In the genomic region with DNA sequence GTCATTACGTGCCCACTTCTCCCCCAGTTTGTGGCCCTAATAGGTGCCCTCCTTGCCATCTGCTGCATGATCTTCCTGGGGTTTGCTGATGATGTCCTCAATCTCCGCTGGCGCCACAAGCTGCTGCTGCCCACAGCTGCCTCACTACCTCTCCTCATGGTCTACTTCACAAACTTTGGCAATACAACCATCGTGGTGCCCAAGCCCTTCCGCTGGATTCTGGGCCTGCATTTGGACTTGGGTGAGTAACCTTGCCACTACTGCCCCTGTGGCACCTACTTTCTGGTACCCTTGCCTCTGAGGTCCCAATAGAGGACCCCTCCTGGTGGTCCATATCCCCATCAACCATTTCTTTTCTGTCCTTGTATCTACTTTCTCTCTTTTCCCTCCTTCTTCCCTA, we compare ENCODE assay signal across 8 mouse cellular contexts. TPM values are rescaled to one million over a fixed set of nuclear protein-coding genes. Genes with fewer than 3 reads are reported as not detected.
DNase-seq lines count a peak whose midpoint lies in the region; ATAC-seq and TF ChIP-seq lines count a peak whose summit lies in the region.

No protein-coding gene starts in this region.

- WGBS in heart, embryonic 15.5 days, result 87% methylated on average over 5 of the region's 5 CpGs
- 90% methylated on average over 5 of the region's 5 CpGs for WGBS in hindbrain, embryonic 13.5 days
- WGBS in midbrain, embryonic 11.5 days, result 95% methylated on average over 5 of the region's 5 CpGs

- no peaks in the 10 kb centered on the region for H3K9me3 ChIP-seq in heart, embryonic 15.5 days (replicated peaks)
- H3K9me3 ChIP-seq in G1E (replicated peaks), result peaks cover under 1% of the 10 kb centered on the region; the same call in 1 of the 2 replicates
- H3K9me3 ChIP-seq in hindbrain, embryonic 13.5 days, result no peaks in the 10 kb centered on the region
- no peaks in the 10 kb centered on the region for H3K9me3 ChIP-seq in midbrain, embryonic 11.5 days (ENCODE audit: control insufficient read depth, low read length)

- H3K36me3 ChIP-seq in heart, embryonic 15.5 days, result peaks cover 46% of the 10 kb centered on the region
- peaks cover 49% of the 10 kb centered on the region for H3K36me3 ChIP-seq in G1E (replicated peaks)
- H3K36me3 ChIP-seq in hindbrain, embryonic 13.5 days, result peaks cover 41% of the 10 kb centered on the region
- peaks cover 15% of the 10 kb centered on the region for H3K36me3 ChIP-seq in midbrain, embryonic 11.5 days (ENCODE audit: control insufficient read depth, insufficient read depth, low read length)

- DNase-seq in heart, adult 9 months (ENCODE audit: low spot score in 2 of 2), result no peak
- no peak for DNase-seq in G1E (ENCODE audit: low spot score)
- DNase-seq in midbrain, embryonic 11.5 days (ENCODE audit: low spot score, missing footprints), result peak; percentile 72
- DNase-seq in embryo, embryonic 11 days, result no peak
- DNase-seq in ovary, adult 18-20 months (ENCODE audit: low spot score), result no peak
- no peak for DNase-seq in adrenal gland, postnatal 36 days

- peak overlapping the region; percentile 91 for H3K9ac ChIP-seq in heart, embryonic 15.5 days
- peak overlapping the region; percentile 92 for H3K9ac ChIP-seq in hindbrain, embryonic 13.5 days
- H3K9ac ChIP-seq in midbrain, embryonic 11.5 days (ENCODE audit: low read length), result no peak overlapping the region; the same call in 1 of the 2 replicates

- peaks cover 13% of the 10 kb centered on the region for H3K4me1 ChIP-seq in heart, embryonic 15.5 days (replicated peaks)
- peaks cover 33% of the 10 kb centered on the region for H3K4me1 ChIP-seq in G1E (ENCODE audit: insufficient read depth, low read depth, low read length)
- peaks cover 15% of the 10 kb centered on the region for H3K4me1 ChIP-seq in hindbrain, embryonic 13.5 days (replicated peaks)
- peaks cover 10% of the 10 kb centered on the region for H3K4me1 ChIP-seq in midbrain, embryonic 11.5 days (ENCODE audit: control insufficient read depth, insufficient read depth, low read length)

- no peaks in the 10 kb centered on the region for H3K27me3 ChIP-seq in heart, embryonic 15.5 days
- H3K27me3 ChIP-seq in G1E (ENCODE audit: insufficient read depth, low read length), result no peaks in the 10 kb centered on the region
- no peaks in the 10 kb centered on the region for H3K27me3 ChIP-seq in hindbrain, embryonic 13.5 days
- H3K27me3 ChIP-seq in midbrain, embryonic 11.5 days (ENCODE audit: control insufficient read depth, insufficient read depth, low read length), result no peaks in the 10 kb centered on the region

- H3K27ac ChIP-seq in heart, embryonic 15.5 days, result peak overlapping the region; percentile 97
- no peak overlapping the region for H3K27ac ChIP-seq in hindbrain, embryonic 13.5 days
- no peak overlapping the region for H3K27ac ChIP-seq in midbrain, embryonic 11.5 days (ENCODE audit: low read depth, low read length)

- no peak for ATAC-seq in heart, embryonic 15.5 days (replicated peaks; ENCODE audit: insufficient number of reproducible peaks, insufficient read depth, low FRiP score, low read depth)
- no peak for ATAC-seq in G1E (ENCODE audit: extremely low read depth, insufficient number of reproducible peaks, low FRiP score, poor library complexity, severe bottlenecking)
- ATAC-seq in hindbrain, embryonic 13.5 days (ENCODE audit: low FRiP score), result no peak
- no peak for ATAC-seq in midbrain, embryonic 11.5 days (ENCODE audit: low FRiP score)

- peak overlapping the region; percentile 89 for H3K4me3 ChIP-seq in heart, embryonic 15.5 days
- H3K4me3 ChIP-seq in G1E (ENCODE audit: low read depth, low read length), result peak overlapping the region; percentile 90; the same call in 1 of the 2 replicates
- peak overlapping the region; percentile 86 for H3K4me3 ChIP-seq in hindbrain, embryonic 13.5 days
- peak overlapping the region; percentile 73; the same call in 1 of the 2 replicates for H3K4me3 ChIP-seq in midbrain, embryonic 11.5 days (ENCODE audit: low read depth, low read length)

- peak overlapping the region; percentile 84 for H3K4me2 ChIP-seq in heart, embryonic 15.5 days
- peak overlapping the region; percentile 88 for H3K4me2 ChIP-seq in hindbrain, embryonic 13.5 days
- H3K4me2 ChIP-seq in midbrain, embryonic 11.5 days, result peak overlapping the region; percentile 72

- TF ChIP-seq CTCF in G1E (IDR thresholded peaks at IDR 0.05; ENCODE audit: low read depth, low read length), result no peak

RNA-seq across cellular contexts. Expression of gene Dpagt1, which starts 2.1 kb away (rescaled TPM):
- polyA plus RNA-seq in heart, embryonic 15.5 days (2015; fragmentation: Nextera tagmentation; extraction: Ambion mirVana), result 27.8 and 31.0 TPM in 2 replicates
- 33.6 and 36.5 TPM in 2 replicates for total RNA-seq in G1E (2014; fragmentation: Nextera tagmentation)
- 11.8 and 12.3 TPM in 2 replicates for total RNA-seq in G1E (2017)
- polyA plus RNA-seq in G1E (2012), result 6.5 and 6.8 TPM in 2 replicates
- polyA plus RNA-seq in hindbrain, embryonic 13.5 days (2015; fragmentation: Nextera tagmentation; extraction: Ambion mirVana), result 37.0 and 40.4 TPM in 2 replicates
- 41.8 and 48.9 TPM in 2 replicates for polyA plus RNA-seq in midbrain, embryonic 11.5 days (2014; fragmentation: Nextera tagmentation; extraction: Ambion mirVana)
- total RNA-seq in adrenal gland, postnatal 36 days (2021), result 10 to 100 TPM; 25.3 to 32.7 TPM

RNA-seq across cellular contexts. Expression of gene H2afx, which starts 6.6 kb away (rescaled TPM):
- 167 and 187 TPM in 2 replicates for polyA plus RNA-seq in heart, embryonic 15.5 days (2015; fragmentation: Nextera tagmentation; extraction: Ambion mirVana)
- total RNA-seq in G1E (2014; fragmentation: Nextera tagmentation) (227 and 235 TPM in 2 replicates), G1E (2017) (240 and 251 TPM in 2 replicates)
- polyA plus RNA-seq in G1E (2012), result 762 and 998 TPM in 2 replicates
- 145 and 151 TPM in 2 replicates for polyA plus RNA-seq in hindbrain, embryonic 13.5 days (2015; fragmentation: Nextera tagmentation; extraction: Ambion mirVana)
- polyA plus RNA-seq in midbrain, embryonic 11.5 days (2014; fragmentation: Nextera tagmentation; extraction: Ambion mirVana), result 355 and 377 TPM in 2 replicates
- total RNA-seq in adrenal gland, postnatal 36 days (2021), result 10 to 100 TPM; 41.3 to 47.7 TPM

RNA-seq across cellular contexts. Expression of gene C2cd2l, which starts 7.8 kb away (rescaled TPM):
- 6.5 and 7.1 TPM in 2 replicates for polyA plus RNA-seq in heart, embryonic 15.5 days (2015; fragmentation: Nextera tagmentation; extraction: Ambion mirVana)
- total RNA-seq in G1E (2014; fragmentation: Nextera tagmentation) (9.5 and 19.3 TPM in 2 replicates), G1E (2017) (6.3 TPM in 2 replicates)
- polyA plus RNA-seq in G1E (2012), result 35.8 and 40.9 TPM in 2 replicates
- 19.1 and 21.6 TPM in 2 replicates for polyA plus RNA-seq in hindbrain, embryonic 13.5 days (2015; fragmentation: Nextera tagmentation; extraction: Ambion mirVana)
- polyA plus RNA-seq in midbrain, embryonic 11.5 days (2014; fragmentation: Nextera tagmentation; extraction: Ambion mirVana), result 9.8 and 10.4 TPM in 2 replicates
- total RNA-seq in adrenal gland, postnatal 36 days (2021), result 10 to 100 TPM; 37.6 to 50.6 TPM

RNA-seq across cellular contexts. Expression of gene Hmbs, which starts 16.1 kb away (rescaled TPM):
- 89.7 and 105 TPM in 2 replicates for polyA plus RNA-seq in heart, embryonic 15.5 days (2015; fragmentation: Nextera tagmentation; extraction: Ambion mirVana)
- 82.7 and 175 TPM in 2 replicates for total RNA-seq in G1E (2014; fragmentation: Nextera tagmentation)
- 108 and 148 TPM in 2 replicates for total RNA-seq in G1E (2017)
- polyA plus RNA-seq in G1E (2012), result 86.9 and 90.1 TPM in 2 replicates
- 66.8 and 70.8 TPM in 2 replicates for polyA plus RNA-seq in hindbrain, embryonic 13.5 days (2015; fragmentation: Nextera tagmentation; extraction: Ambion mirVana)
- 147 and 158 TPM in 2 replicates for polyA plus RNA-seq in midbrain, embryonic 11.5 days (2014; fragmentation: Nextera tagmentation; extraction: Ambion mirVana)
- 10 to 100 TPM; 61.8 to 98.3 TPM for total RNA-seq in adrenal gland, postnatal 36 days (2021)

RNA-seq across cellular contexts. Expression of gene Hinfp, which starts 22.5 kb away (rescaled TPM):
- polyA plus RNA-seq in heart, embryonic 15.5 days (2015; fragmentation: Nextera tagmentation; extraction: Ambion mirVana), result 15.1 and 16.0 TPM in 2 replicates
- total RNA-seq in G1E (2014; fragmentation: Nextera tagmentation), result 26.3 and 46.1 TPM in 2 replicates
- 22.0 and 23.1 TPM in 2 replicates for total RNA-seq in G1E (2017)
- polyA plus RNA-seq in G1E (2012), result 5.4 and 8.4 TPM in 2 replicates
- 31.4 and 36.6 TPM in 2 replicates for polyA plus RNA-seq in hindbrain, embryonic 13.5 days (2015; fragmentation: Nextera tagmentation; extraction: Ambion mirVana)
- 25.6 and 28.0 TPM in 2 replicates for polyA plus RNA-seq in midbrain, embryonic 11.5 days (2014; fragmentation: Nextera tagmentation; extraction: Ambion mirVana)
- total RNA-seq in adrenal gland, postnatal 36 days (2021), result 10 to 100 TPM; 18.9 to 24.4 TPM
